In the genomic region with DNA sequence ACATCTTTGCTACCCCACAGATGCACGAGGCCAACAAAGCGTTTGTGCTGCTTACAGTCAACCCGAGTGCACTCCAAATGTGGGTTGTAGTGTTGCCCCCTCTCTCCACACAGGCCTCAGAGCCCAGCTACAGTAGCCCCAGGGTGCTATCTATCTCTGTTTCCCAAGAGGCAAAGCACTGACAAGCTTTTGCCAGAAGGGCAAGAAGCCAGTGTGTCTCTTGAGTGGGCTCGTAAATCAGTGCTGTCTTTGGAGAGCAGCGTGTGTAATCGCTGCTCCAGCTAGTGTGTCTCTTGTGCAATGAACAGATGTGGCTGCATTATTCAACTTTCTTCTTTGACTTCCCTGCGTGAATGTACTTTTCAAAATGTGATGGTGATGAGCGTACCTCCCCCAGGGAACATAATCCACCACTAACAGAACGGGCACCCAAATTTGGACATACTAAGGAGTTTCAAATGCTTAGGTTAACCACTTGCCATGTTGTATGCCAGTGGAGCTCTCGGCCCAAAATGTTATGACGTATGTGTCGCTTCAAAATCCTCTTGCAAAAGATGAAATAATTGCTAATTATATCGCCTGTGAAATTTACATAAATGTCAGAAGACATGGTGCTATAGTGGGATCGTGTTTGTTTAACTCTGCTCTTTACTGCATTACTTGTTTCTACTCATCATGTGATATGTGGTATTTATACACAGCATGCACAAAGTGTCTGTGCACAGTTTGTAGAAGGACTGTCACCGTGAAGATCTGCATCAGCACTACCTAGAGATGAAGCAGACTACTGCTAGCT, we compare ENCODE assay signal across 11 mouse cellular contexts.
A peak's percentile ranks its signal among the peaks of the same experiment; 100 is the strongest.
DNase-seq lines count a peak whose midpoint lies in the region; ATAC-seq lines count a peak whose summit lies in the region.
"Had no signal": no experiment of that assay in that cellular context is flagged by ENCODE, and none has a peak within 500 bp of the region (broad histone marks: within the 10 kb centered on the region; RNA-seq: fewer than 3 reads in every experiment).

No protein-coding gene starts in this region.

- no peak for ATAC-seq in heart, embryonic 11.5 days (replicated peaks; ENCODE audit: insufficient number of reproducible peaks, low FRiP score, low TSS enrichment)

- no peaks in the 10 kb centered on the region for H3K27me3 ChIP-seq in heart, embryonic 11.5 days (ENCODE audit: control insufficient read depth, insufficient read depth, low read length)
- H3K27me3 ChIP-seq: heart, embryonic 13.5 days had no signal

- H3K9ac ChIP-seq in heart, embryonic 11.5 days (ENCODE audit: low read depth, low read length): no peak overlapping the region
- H3K9ac ChIP-seq: heart, embryonic 13.5 days had no signal

- DNase-seq in heart, adult 8-10 months (ENCODE audit: low spot score): peak; percentile 3
- DNase-seq in ovary, postnatal 14 days (ENCODE audit: low spot score): peak; percentile 22
- no peak for DNase-seq in ovary, postnatal 10 days (ENCODE audit: low spot score)
- DNase-seq in fat pad, adult 2 months (ENCODE audit: extremely low read depth, low read depth, low spot score): peak; percentile 39
- peak; percentile 13 for DNase-seq in skeletal muscle tissue, adult 2 months (ENCODE audit: low read depth, low spot score)
- DNase-seq in cerebellum, postnatal 25 days: no peak
- DNase-seq in thymus, postnatal 0 days (ENCODE audit: low spot score): no peak

- H3K9me3 ChIP-seq in heart, embryonic 11.5 days (replicated peaks; ENCODE audit: control insufficient read depth, low read length): no peaks in the 10 kb centered on the region
- H3K9me3 ChIP-seq: heart, embryonic 13.5 days had no signal

- no peak overlapping the region for H3K27ac ChIP-seq in heart, embryonic 11.5 days (ENCODE audit: low read depth, low read length)
- H3K27ac ChIP-seq: heart, embryonic 13.5 days; kidney, postnatal 0 days; macrophage had no signal

- H3K36me3 ChIP-seq in heart, embryonic 11.5 days (ENCODE audit: control insufficient read depth, insufficient read depth, low read length): no peaks in the 10 kb centered on the region
- H3K36me3 ChIP-seq: heart, embryonic 13.5 days had no signal

- no peak overlapping the region for H3K4me2 ChIP-seq in heart, embryonic 11.5 days
- H3K4me2 ChIP-seq: heart, embryonic 13.5 days had no signal

- H3K4me1 ChIP-seq in heart, embryonic 11.5 days (ENCODE audit: control insufficient read depth, insufficient read depth, low read length): no peaks in the 10 kb centered on the region

- 75% methylated on average over 15 of the region's 15 CpGs for WGBS in heart, embryonic 11.5 days (ENCODE audit: insufficient replicate concordance)

- H3K4me3 ChIP-seq in heart, embryonic 11.5 days (ENCODE audit: low read depth, low read length): no peak overlapping the region
- H3K4me3 ChIP-seq: heart, embryonic 13.5 days had no signal

Comparison
In these comparisons a context has a peak if more than half of its experiments do, and no peak if none do; other contexts are left out.
1. DNase-seq: peak in heart, adult 8-10 months (single experiment), ovary, postnatal 14 days (single experiment), fat pad, adult 2 months (single experiment) and skeletal muscle tissue, adult 2 months (single experiment); none in ovary, postnatal 10 days (single experiment), cerebellum, postnatal 25 days (0 of 2) and thymus, postnatal 0 days (single experiment).